Mouse (Mus musculus) intestine, embryonic 14.5 days (tissue): ENCODE data around the gene Cdh23. TPM values are rescaled to one million over a fixed set of nuclear protein-coding genes. Genes with fewer than 3 reads are reported as not detected.
A peak's percentile ranks its signal among the peaks of the same experiment; 100 is the strongest.

ENCODE experiments used
- ATAC-seq: fragments of 200-750 bp; cut with Nextera tagmentation; replicated peaks from 2 replicates; pipeline ENCODE4 v1.8.0; 2017; ENCODE audit warnings: low read depth, moderate number of reproducible peaks, moderate TSS enrichment, moderate library complexity; ENCODE audit not compliant: low FRiP score, low TSS enrichment
- DNase-seq: peaks from one replicate; pipeline ENCODE4 v3.0.0-alpha.2; 2018; ENCODE audit warnings: low spot score
- H3K27ac ChIP-seq: fragments of 300-500 bp; sonication (generic); 2 replicates; pipeline ENCODE4 v1.5.1; 2014; ENCODE audit warnings: low read depth, mild to moderate bottlenecking, control low read depth
- H3K27me3 ChIP-seq: fragments of 300-500 bp; sonication (generic); replicated peaks from 2 replicates; pipeline ENCODE4 v1.6.1; 2014; ENCODE audit warnings: low read length, control low read depth; ENCODE audit not compliant: control insufficient read depth, insufficient read depth
- H3K36me3 ChIP-seq: fragments of 300-500 bp; sonication (generic); 2 replicates; pipeline ENCODE4 v1.6.1; 2014; ENCODE audit warnings: low read length, control low read depth; ENCODE audit not compliant: control insufficient read depth, insufficient read depth
- H3K4me1 ChIP-seq: fragments of 300-500 bp; sonication (generic); replicated peaks from 2 replicates; pipeline ENCODE4 v1.6.1; 2014; ENCODE audit warnings: low read length, control low read depth, mixed read lengths; ENCODE audit not compliant: control insufficient read depth, insufficient read depth
- H3K4me2 ChIP-seq: fragments of 300-500 bp; sonication (generic); 2 replicates; pipeline ENCODE4 v1.6.1; 2014; ENCODE audit warnings: low read length
- H3K4me3 ChIP-seq: fragments of 300-500 bp; sonication (generic); 2 replicates; pipeline ENCODE4 v1.5.1; 2014; ENCODE audit warnings: low read depth, low read length, control low read depth, mixed read lengths
- H3K9ac ChIP-seq: fragments of 300-500 bp; sonication (generic); 2 replicates; pipeline ENCODE4 v1.6.1; 2014; ENCODE audit warnings: mild to moderate bottlenecking, low read length
- H3K9me3 ChIP-seq: fragments of 300-500 bp; sonication (generic); 2 replicates; pipeline ENCODE4 v1.6.1; 2016; ENCODE audit warnings: low read length, control low read depth; ENCODE audit not compliant: control insufficient read depth
- WGBS: fragments of 180-500 bp; shearing (Covaris S2); extraction: QIAGEN DNeasy Blood & Tissue Kit; methylation state at CpG from one replicate; pipeline ENCODE4 v1.1.7; 2014; 5-methylcytosine and 5-hydroxymethylcytosine counted together
- polyA plus RNA-seq: library from polyadenylated mRNA; unstranded; fragments of >200 nt; fragmentation: Nextera tagmentation; extraction: Ambion mirVana; gene quantifications from 2 replicates; pipeline ENCODE4 v1.2.1, GENCODE M21; 2014

The Cdh23 gene
- polyA plus RNA-seq, 1 experiment from 2014 or later = 1.0 TPM

- no peak overlapping the region for H3K4me2 ChIP-seq
- DNase-seq (no peak), ATAC-seq (no peak)
- no peak overlapping the region for H3K4me3 ChIP-seq
- H3K27ac ChIP-seq = no peak overlapping the region
- no peaks in the 10 kb centered on the region for H3K27me3 ChIP-seq
- H3K9me3 ChIP-seq = no peaks in the 10 kb centered on the region
- H3K9ac ChIP-seq = no peak overlapping the region
- WGBS = 86% methylated on average over 9 of the region's 9 CpGs
- H3K36me3 ChIP-seq = peaks cover 93% of the 10 kb centered on the region
- H3K4me1 ChIP-seq = 0 out of 2 replicates have a peak, but pooled peaks cover 4% of the 10 kb centered on the region
Observed at GRCm38 (mm10) chr10:60296027-60296426, 400.3 kb downstream of the Cdh23 start.

DNA sequence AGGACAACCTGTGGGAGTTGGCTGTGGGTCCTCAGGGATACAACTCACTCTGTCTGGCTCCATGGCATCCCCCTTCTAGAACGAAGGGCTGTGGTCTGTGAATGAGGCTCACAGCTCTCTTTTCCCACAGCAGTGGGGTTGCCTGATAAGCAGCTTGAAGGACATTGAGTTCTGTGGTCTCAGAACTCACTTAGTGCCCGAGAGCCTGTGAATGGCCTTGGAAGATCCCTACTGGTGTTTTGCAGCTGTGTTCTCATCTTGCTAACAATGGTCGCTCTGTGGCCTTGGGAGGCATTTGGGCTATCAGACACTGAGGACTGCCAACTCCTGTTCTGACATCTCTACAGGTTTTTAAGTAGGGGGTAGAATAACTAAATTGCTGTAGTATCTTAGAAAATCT is 400.9 kb downstream of the Cdh23 start:
- H3K4me1 ChIP-seq = 0 out of 2 replicates have a peak, but pooled peaks cover 5% of the 10 kb centered on the region
- H3K4me2 ChIP-seq = no peak overlapping the region
- H3K36me3 ChIP-seq = peaks cover 87% of the 10 kb centered on the region
- 93% methylated on average over 3 of the region's 3 CpGs for whole genome bisulfite sequencing
- DNase-seq (no peak), ATAC-seq (no peak)
- H3K27me3 ChIP-seq = no peaks in the 10 kb centered on the region
- H3K9me3 ChIP-seq = no peaks in the 10 kb centered on the region
- H3K4me3 ChIP-seq = no peak overlapping the region
- H3K27ac ChIP-seq = no peak overlapping the region
- no peak overlapping the region for H3K9ac ChIP-seq

- H3K4me2 ChIP-seq = no peak overlapping the region
- H3K4me3 ChIP-seq = no peak overlapping the region
- ATAC-seq (no peak), DNase-seq (no peak)
- H3K9me3 ChIP-seq = no peaks in the 10 kb centered on the region
- WGBS = 79% methylated on average over 7 of the region's 7 CpGs
- peaks cover 79% of the 10 kb centered on the region for H3K36me3 ChIP-seq
- no peaks in the 10 kb centered on the region for H3K27me3 ChIP-seq
- H3K27ac ChIP-seq = no peak overlapping the region
- no peak overlapping the region for H3K9ac ChIP-seq
- peaks cover 12% of the 10 kb centered on the region; the same call in 1 of the 2 replicates for H3K4me1 ChIP-seq
Observed at GRCm38 (mm10) chr10:60294621-60295020, 401.7 kb downstream of the Cdh23 start.

GRCm38 (mm10) chr10:60292209-60292608 is 404.1 kb downstream of the Cdh23 start:
- H3K27ac ChIP-seq = no peak overlapping the region
- no peak for DNase-seq
- H3K4me1 ChIP-seq = peaks cover 17% of the 10 kb centered on the region; the same call in 1 of the 2 replicates
- no peaks in the 10 kb centered on the region for H3K27me3 ChIP-seq
- no peaks in the 10 kb centered on the region for H3K9me3 ChIP-seq
- peaks cover 55% of the 10 kb centered on the region for H3K36me3 ChIP-seq
- no peak overlapping the region for H3K4me3 ChIP-seq
- H3K4me2 ChIP-seq = no peak overlapping the region
- 93% methylated on average over 8 of the region's 8 CpGs for WGBS
- no peak for ATAC-seq
- H3K9ac ChIP-seq = no peak overlapping the region

GRCm38 (mm10) chr10:60290739-60291110 is 405.6 kb downstream of the Cdh23 start:
- Histone ChIP-seq H3K4me3 (no peak overlapping the region), H3K4me1 (peaks cover 26% of the 10 kb centered on the region; the same call in 1 of the 2 replicates), H3K4me2 (no peak overlapping the region), H3K9ac (no peak overlapping the region), H3K36me3 (peaks cover 47% of the 10 kb centered on the region), H3K27me3 (no peaks in the 10 kb centered on the region), H3K9me3 (no peaks in the 10 kb centered on the region), H3K27ac (0 out of 2 replicates have a peak overlapping the region, but pooled peaks have one; percentile 17)
- 73% methylated on average over 8 of the region's 8 CpGs for WGBS
- ATAC-seq (no peak; the same call in 1 of the 2 replicates), DNase-seq (no peak)

DNA sequence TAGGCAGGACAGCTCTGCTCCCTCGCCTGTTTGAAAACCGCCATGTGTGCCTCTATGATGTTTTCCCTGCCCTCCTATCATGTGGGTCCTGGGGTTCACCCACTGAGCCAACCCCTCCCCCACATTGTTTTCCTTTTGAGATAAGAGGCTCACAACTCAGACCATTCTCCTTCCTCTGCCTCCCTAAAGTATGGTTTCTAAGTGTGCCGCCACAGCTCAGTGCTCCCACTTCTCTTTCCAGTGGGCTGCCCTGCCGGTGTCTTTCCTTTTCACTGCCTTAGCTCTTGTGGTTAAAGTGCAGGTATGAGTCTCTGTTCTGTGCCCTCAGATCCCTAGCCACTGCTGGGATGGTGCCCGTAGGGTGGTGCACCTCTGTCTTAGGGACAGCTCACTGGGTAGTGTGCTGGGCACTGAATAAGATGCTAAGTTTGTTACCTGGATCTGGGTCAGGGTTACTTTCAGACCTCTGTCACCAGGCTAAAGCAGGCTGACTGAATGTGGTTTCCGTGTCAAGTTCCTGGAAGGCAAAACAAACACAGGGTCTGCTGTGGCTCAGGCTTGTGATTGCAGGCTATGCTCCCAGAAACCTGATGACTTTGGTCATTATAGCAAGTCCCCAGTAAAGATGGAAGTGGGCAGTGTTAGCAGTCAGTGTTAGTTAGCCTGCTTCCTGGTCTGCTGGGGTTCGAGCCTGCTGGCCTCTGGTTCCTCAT is 406.1 kb downstream of the Cdh23 start:
- Histone ChIP-seq H3K4me2 (no peak overlapping the region), H3K4me1 (peaks cover 31% of the 10 kb centered on the region), H3K27me3 (no peaks in the 10 kb centered on the region), H3K27ac (0 out of 2 replicates have a peak overlapping the region, but pooled peaks have one; percentile 17), H3K9me3 (no peaks in the 10 kb centered on the region), H3K36me3 (peaks cover 42% of the 10 kb centered on the region), H3K4me3 (no peak overlapping the region), H3K9ac (no peak overlapping the region)
- no peak for DNase-seq
- WGBS = 48% methylated on average over 7 of the region's 7 CpGs
- ATAC-seq = no peak

- H3K4me1 ChIP-seq = peaks cover 41% of the 10 kb centered on the region
- no peaks in the 10 kb centered on the region for H3K9me3 ChIP-seq
- no peak overlapping the region for H3K4me2 ChIP-seq
- no peak overlapping the region for H3K9ac ChIP-seq
- H3K36me3 ChIP-seq = peaks cover 32% of the 10 kb centered on the region
- 80% methylated on average over 8 of the region's 8 CpGs for WGBS
- 0 out of 2 replicates have a peak overlapping the region, but pooled peaks have one; percentile 14 for H3K27ac ChIP-seq
- H3K4me3 ChIP-seq = no peak overlapping the region
- ATAC-seq = no peak
- no peak for DNase-seq
- H3K27me3 ChIP-seq = no peaks in the 10 kb centered on the region
Observed at GRCm38 (mm10) chr10:60289216-60289615, 407.1 kb downstream of the Cdh23 start.

DNA sequence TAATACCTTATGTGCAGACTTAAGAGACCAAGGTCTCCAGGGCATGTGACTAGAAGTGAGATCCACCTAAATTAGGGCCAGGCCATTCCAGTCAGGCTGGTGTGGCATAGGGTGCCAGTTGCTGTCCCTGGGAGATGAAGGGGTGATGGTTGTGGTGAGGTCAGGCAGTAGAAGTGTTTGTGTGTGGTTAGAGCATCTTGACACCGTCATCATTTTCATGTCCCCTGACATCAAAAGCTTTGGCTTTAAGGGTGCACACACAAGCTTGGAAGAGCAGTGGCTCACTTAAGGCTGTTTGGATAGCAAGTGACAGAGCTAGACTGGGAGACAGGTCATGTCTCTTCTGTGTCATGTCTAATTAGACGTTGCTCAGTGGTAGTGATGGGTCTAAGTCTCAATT is 408.6 kb downstream of the Cdh23 start:
- Histone ChIP-seq H3K4me2 (no peak overlapping the region), H3K36me3 (peaks cover 17% of the 10 kb centered on the region), H3K27ac (no peak overlapping the region), H3K4me1 (peaks cover 45% of the 10 kb centered on the region), H3K9me3 (no peaks in the 10 kb centered on the region), H3K4me3 (no peak overlapping the region), H3K9ac (no peak overlapping the region), H3K27me3 (no peaks in the 10 kb centered on the region)
- WGBS = 74% methylated on average over 2 of the region's 2 CpGs
- no peak for DNase-seq
- ATAC-seq = no peak

GRCm38 (mm10) chr10:60287161-60287560 is 409.1 kb downstream of the Cdh23 start:
- no peaks in the 10 kb centered on the region for H3K27me3 ChIP-seq
- 91% methylated on average over 4 of the region's 4 CpGs for WGBS
- H3K36me3 ChIP-seq = 0 out of 2 replicates have a peak, but pooled peaks cover 11% of the 10 kb centered on the region
- no peak overlapping the region for H3K4me2 ChIP-seq
- H3K9me3 ChIP-seq = no peaks in the 10 kb centered on the region
- peaks cover 45% of the 10 kb centered on the region for H3K4me1 ChIP-seq
- no peak overlapping the region for H3K9ac ChIP-seq
- H3K4me3 ChIP-seq = no peak overlapping the region
- H3K27ac ChIP-seq = no peak overlapping the region
- DNase-seq = no peak
- no peak for ATAC-seq
